ENCODE assay signal across 12 mouse cellular contexts in genomic region chr11:52348724-52349123, GRCm38 (mm10). TPM values are rescaled to one million over a fixed set of nuclear protein-coding genes. Genes with fewer than 3 reads are reported as not detected.
DNase-seq lines count a peak whose midpoint lies in the region; ATAC-seq and TF ChIP-seq lines count a peak whose summit lies in the region.
"Had no signal": no experiment of that assay in that cellular context is flagged by ENCODE, and none has a peak within 500 bp of the region (broad histone marks: within the 10 kb centered on the region; RNA-seq: fewer than 3 reads in every experiment).

No protein-coding gene starts in this region.

- H3K9me3 ChIP-seq in liver, embryonic 14.5 days (ENCODE audit: control insufficient read depth, low read length), result no peaks in the 10 kb centered on the region
- H3K9me3 ChIP-seq: midbrain, embryonic 12.5 days had no signal

- TF ChIP-seq CTCF in lung, adult 2 months (IDR thresholded peaks at IDR 0.05; ENCODE audit: insufficient read depth, low read length), result peak; percentile 17; the same call in 1 of the 2 replicates
- peak; percentile 64 for TF ChIP-seq CTCF in liver, embryonic 14.5 days (IDR thresholded peaks at IDR 0.05; ENCODE audit: low read depth)

- no peak for ATAC-seq in liver, embryonic 14.5 days (ENCODE audit: insufficient read depth)
- ATAC-seq: hindbrain, embryonic 16.5 days had no signal

- H3K4me2 ChIP-seq in liver, embryonic 14.5 days (ENCODE audit: low read depth), result no peak overlapping the region
- H3K4me2 ChIP-seq: heart, embryonic 13.5 days; midbrain, embryonic 12.5 days had no signal

- TF ChIP-seq POLR2A in lung, adult 2 months (IDR thresholded peaks at IDR 0.05; ENCODE audit: borderline replicate concordance, extremely low read depth, low read depth, low read length), result no peak

- no peaks in the 10 kb centered on the region for H3K4me1 ChIP-seq in lung, adult 2 months (ENCODE audit: control insufficient read depth, insufficient read depth, low read length)
- peaks cover 21 to 37% of the 10 kb centered on the region in 2 experiments for H3K4me1 ChIP-seq in liver, embryonic 14.5 days (replicated peaks; ENCODE audit: control insufficient read depth in 2 of 2, insufficient read depth in 2 of 2, low read length in 1 of 2)

- 69% methylated on average over 3 of the region's 3 CpGs for WGBS in lung, adult 2 months
- 54% methylated on average over 3 of the region's 3 CpGs for WGBS in liver, embryonic 14.5 days (ENCODE audit: insufficient replicate concordance)

- H3K36me3 ChIP-seq in liver, embryonic 14.5 days (replicated peaks; ENCODE audit: control insufficient read depth, insufficient read depth, low read depth), result no peaks in the 10 kb centered on the region
- H3K36me3 ChIP-seq: heart, embryonic 13.5 days; midbrain, embryonic 12.5 days had no signal

- no peak for TF ChIP-seq EP300 in liver, embryonic 14.5 days (IDR thresholded peaks at IDR 0.05; ENCODE audit: low read depth)

- peak; percentile 41 for DNase-seq in adrenal gland, postnatal 14 days
- no peak for DNase-seq in adrenal gland, adult 8-10 months
- no peak for DNase-seq in lung, adult 2 months
- DNase-seq in lung, postnatal 4 days, result no peak
- DNase-seq in ES-CJ7 (ENCODE audit: low read depth, low spot score), result peak; percentile 81
- no peak for DNase-seq in liver, embryonic 14.5 days (ENCODE audit: low read depth in 3 of 3, low spot score in 3 of 3)
- no peak for DNase-seq in right cerebral cortex, postnatal 10 days (ENCODE audit: low spot score in 2 of 2)
- no peak for DNase-seq in ovary, postnatal 10 days (ENCODE audit: low spot score)
- DNase-seq: cerebellum, adult 9-10 months had no signal

- no peak overlapping the region for H3K9ac ChIP-seq in liver, embryonic 14.5 days (replicated peaks)
- H3K9ac ChIP-seq: heart, embryonic 13.5 days; midbrain, embryonic 12.5 days had no signal

- H3K27ac ChIP-seq in liver, embryonic 14.5 days, result no peak overlapping the region
- H3K27ac ChIP-seq: heart, embryonic 13.5 days; midbrain, embryonic 12.5 days had no signal

- no peaks in the 10 kb centered on the region for H3K27me3 ChIP-seq in liver, embryonic 14.5 days (ENCODE audit: control insufficient read depth, insufficient read depth, low read length)
- H3K27me3 ChIP-seq: heart, embryonic 13.5 days; midbrain, embryonic 12.5 days had no signal

- H3K4me3 ChIP-seq in lung, adult 2 months (replicated peaks; ENCODE audit: extremely low read depth, low read depth, low read length), result no peak overlapping the region
- H3K4me3 ChIP-seq in liver, embryonic 14.5 days (ENCODE audit: insufficient read depth in 1 of 2, low read depth in 2 of 2, low read length in 2 of 2), result no peak overlapping the region
- H3K4me3 ChIP-seq: heart, embryonic 13.5 days; midbrain, embryonic 12.5 days had no signal

RNA-seq across cellular contexts. Expression of gene Vdac1, which starts 11.9 kb away (rescaled TPM):
- 309 and 313 TPM in 2 replicates for total RNA-seq in adrenal gland, postnatal 14 days (2021)
- total RNA-seq in adrenal gland, adult 8-10 months (2022), result 100 to 1,000 TPM; 419 to 502 (median 469) TPM
- polyA plus RNA-seq in lung, adult 2 months (2012; rRNA removed), result 34.1 and 65.1 TPM in 2 replicates
- polyA plus RNA-seq in liver, embryonic 14.5 days (2012; rRNA removed), result 47.0 and 58.9 TPM in 2 replicates
- polyA plus RNA-seq in liver, embryonic 14.5 days (2014; fragmentation: Nextera tagmentation; extraction: Ambion mirVana), result 102 and 106 TPM in 2 replicates

RNA-seq across cellular contexts. Expression of gene 9530068E07Rik, which starts 47.5 kb away (rescaled TPM):
- total RNA-seq in adrenal gland, postnatal 14 days (2021), result 137 and 146 TPM in 2 replicates
- 100 to 1,000 TPM; 147 to 165 (median 157) TPM for total RNA-seq in adrenal gland, adult 8-10 months (2022)
- polyA plus RNA-seq in lung, adult 2 months (2012; rRNA removed), result 160 and 194 TPM in 2 replicates
- polyA plus RNA-seq in liver, embryonic 14.5 days (2012; rRNA removed), result 26.6 and 31.3 TPM in 2 replicates
- polyA plus RNA-seq in liver, embryonic 14.5 days (2014; fragmentation: Nextera tagmentation; extraction: Ambion mirVana), result 44.7 and 49.8 TPM in 2 replicates

Comparison
In these comparisons a context has a peak if more than half of its experiments do, and no peak if none do; other contexts are left out.
1. DNase-seq: peak in adrenal gland, postnatal 14 days (single experiment) and ES-CJ7 (single experiment); none in adrenal gland, adult 8-10 months (single experiment), lung, adult 2 months (single experiment), lung, postnatal 4 days (0 of 2), liver, embryonic 14.5 days (0 of 3), right cerebral cortex, postnatal 10 days (0 of 2) and ovary, postnatal 10 days (single experiment).